Mouse (Mus musculus): Measurements from ENCODE around the gene Papolg.

DNA sequence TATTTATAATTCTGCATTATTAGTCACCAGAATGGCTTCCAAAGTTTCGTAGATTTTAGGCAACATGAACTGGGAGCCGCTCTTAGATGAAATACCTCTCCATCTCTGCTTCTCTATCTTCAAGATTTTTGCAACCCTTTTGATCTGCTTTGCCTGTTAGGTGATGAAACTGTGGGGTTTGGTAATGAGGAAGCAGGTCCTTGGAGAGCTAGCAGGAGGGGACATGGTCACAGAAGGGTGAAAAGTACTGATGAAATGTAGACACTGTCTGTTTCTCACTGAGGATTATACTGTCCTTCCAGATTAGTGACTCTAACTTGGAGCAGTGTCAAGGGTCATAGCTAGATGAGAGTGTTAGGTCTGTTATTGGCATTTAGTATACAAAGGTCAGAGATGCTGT is 73.4 kb downstream of the Papolg start:
- TF ChIP-seq POLR2A (IDR thresholded peaks at IDR 0.05; ENCODE audit: insufficient read length, low read depth) (no peak), MAX (IDR thresholded peaks at IDR 0.05; ENCODE audit: low read depth) (no peak), E2F4 (IDR thresholded peaks at IDR 0.05; ENCODE audit: insufficient read depth) (no peak), MYOD1 (IDR thresholded peaks at IDR 0.05; ENCODE audit: control insufficient read depth in 1 of 3, insufficient read length in 2 of 3, low read depth in 2 of 3) (no peak), MYOG (IDR thresholded peaks at IDR 0.05; ENCODE audit: control insufficient read depth in 1 of 3, insufficient read depth in 1 of 3, insufficient read length in 2 of 3, low read depth in 2 of 3) (no peak), POLR2AphosphoS2 (IDR thresholded peaks at IDR 0.05; ENCODE audit: insufficient read length, low read depth) (no peak), CEBPB (IDR thresholded peaks at IDR 0.05; ENCODE audit: insufficient read depth, poor library complexity, severe bottlenecking) (no peak), TCF12 (IDR thresholded peaks at IDR 0.05; ENCODE audit: insufficient read depth, poor library complexity, severe bottlenecking) (no peak), USF1 (IDR thresholded peaks at IDR 0.05; ENCODE audit: low read depth) (no peak), SRF (IDR thresholded peaks at IDR 0.05; ENCODE audit: control insufficient read depth, insufficient read length, low read depth) (no peak), REST (IDR thresholded peaks at IDR 0.05; ENCODE audit: insufficient read depth, insufficient read length) (no peak), TCF3 (IDR thresholded peaks at IDR 0.05; ENCODE audit: insufficient read length, low read depth) (no peak)

Data from myocyte (in vitro differentiated cells).